Mouse (Mus musculus) forebrain, embryonic 16.5 days (tissue): ENCODE measurements around the gene Pcsk4. TPM values are rescaled to one million over a fixed set of nuclear protein-coding genes. Genes with fewer than 3 reads are reported as not detected.

Experiments used
- ATAC-seq: fragments of 200-750 bp; cut with Nextera tagmentation; 2 replicates; pipeline ENCODE4 v1.8.0; 2017; ENCODE audit warnings: mild to moderate bottlenecking, moderate library complexity
- H3K27ac ChIP-seq: fragments of 300-500 bp; sonication (generic); 2 replicates; pipeline ENCODE4 v1.5.1; 2014; ENCODE audit warnings: low read length, control low read depth
- H3K27me3 ChIP-seq: fragments of 300-500 bp; sonication (generic); replicated peaks from 2 replicates; pipeline ENCODE4 v1.6.1; 2014; ENCODE audit warnings: low read length; ENCODE audit not compliant: control insufficient read depth, insufficient read depth
- H3K36me3 ChIP-seq: fragments of 300-500 bp; sonication (generic); 2 replicates; pipeline ENCODE4 v1.6.1; 2014; ENCODE audit not compliant: control insufficient read depth, insufficient read depth
- H3K4me1 ChIP-seq: fragments of 300-500 bp; sonication (generic); replicated peaks from 2 replicates; pipeline ENCODE4 v1.6.1; 2014; ENCODE audit warnings: low read length; ENCODE audit not compliant: control insufficient read depth, insufficient read depth
- H3K4me2 ChIP-seq: fragments of 300-500 bp; sonication (generic); 2 replicates; pipeline ENCODE4 v1.6.1; 2014; ENCODE audit warnings: mild to moderate bottlenecking, low read length, control low read depth
- H3K4me3 ChIP-seq: fragments of 300-500 bp; sonication (generic); replicated peaks from 2 replicates; pipeline ENCODE4 v1.5.1; 2014; ENCODE audit warnings: mild to moderate bottlenecking, low read length, control low read depth
- H3K9ac ChIP-seq: fragments of 300-500 bp; sonication (generic); replicated peaks from 2 replicates; pipeline ENCODE4 v1.6.1; 2014; ENCODE audit warnings: low read depth, low read length, control low read depth
- H3K9me3 ChIP-seq: fragments of 300-500 bp; sonication (generic); 2 replicates; pipeline ENCODE4 v1.6.1; 2016; ENCODE audit warnings: low read length; ENCODE audit not compliant: control insufficient read depth
- WGBS: fragments of 180-500 bp; shearing (Covaris S2); extraction: QIAGEN DNeasy Blood & Tissue Kit; methylation state at CpG from one replicate; pipeline ENCODE4 v1.1.7; 2014; 5-methylcytosine and 5-hydroxymethylcytosine counted together
- polyA plus RNA-seq: library from polyadenylated mRNA; unstranded; fragments of >200 nt; fragmentation: Nextera tagmentation; extraction: Ambion mirVana; gene quantifications from 2 replicates; pipeline ENCODE4 v1.2.1, GENCODE M21; 2015

Gene Pcsk4
- polyA plus RNA-seq, 1 experiment from 2014 or later = 3.9 TPM

DNA sequence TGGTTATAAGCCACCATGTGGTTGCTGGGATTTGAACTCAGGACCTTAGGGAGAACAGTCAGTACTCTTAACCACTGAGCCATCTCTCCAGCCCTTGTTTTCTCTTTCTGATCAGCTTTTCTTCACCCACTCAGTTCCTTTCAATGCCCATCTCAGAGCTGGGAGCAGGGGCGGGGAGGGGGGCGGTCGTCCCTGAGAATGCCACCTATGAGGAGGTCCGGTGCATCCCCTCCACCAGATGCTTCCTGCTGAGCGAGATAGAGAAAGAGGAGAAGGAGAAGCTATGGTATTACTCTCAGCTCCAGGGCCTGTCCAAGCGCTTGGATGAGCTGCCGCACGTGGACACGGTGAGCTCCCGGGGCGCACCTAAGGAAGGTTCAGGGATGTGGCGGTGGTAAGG, 24.8 kb downstream of the Pcsk4 start:
- Histone ChIP-seq H3K9me3 (no peaks in the 10 kb centered on the region), H3K4me3 (no peak overlapping the region), H3K27me3 (no peaks in the 10 kb centered on the region), H3K36me3 (peaks cover 52% of the 10 kb centered on the region), H3K4me2 (peak overlapping the region; percentile 24; the same call in 1 of the 2 replicates), H3K9ac (no peak overlapping the region), H3K4me1 (peaks cover 53% of the 10 kb centered on the region), H3K27ac (no peak overlapping the region)
- 44% methylated on average over 12 of the region's 12 CpGs for WGBS
- no peak for ATAC-seq

DNA sequence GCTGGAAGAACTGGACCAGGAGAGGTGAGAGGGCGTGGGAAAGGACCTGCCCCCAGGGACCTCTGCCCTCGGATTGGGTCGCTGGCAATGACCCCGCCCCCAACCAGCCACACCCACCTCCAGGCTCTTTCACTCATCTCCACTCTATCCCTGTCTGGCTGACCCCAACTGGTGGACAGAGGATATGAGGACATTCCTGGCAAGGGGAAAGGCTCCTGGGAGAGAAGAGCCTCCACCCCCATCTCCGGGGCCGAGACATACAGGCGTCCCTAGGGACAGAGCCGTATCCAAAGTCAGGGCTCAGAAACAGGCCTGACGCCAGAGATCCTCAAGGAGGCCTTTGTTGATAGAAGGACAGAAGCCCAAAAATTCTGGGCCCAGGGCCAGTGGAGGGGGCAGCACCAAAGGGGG, 26.8 kb downstream of the Pcsk4 start:
- Histone ChIP-seq H3K27me3 (no peaks in the 10 kb centered on the region), H3K9ac (peak overlapping the region; percentile 89), H3K4me3 (peak overlapping the region; percentile 57), H3K36me3 (peaks cover 32% of the 10 kb centered on the region), H3K27ac (0 out of 2 replicates have a peak overlapping the region, but pooled peaks have one; percentile 10), H3K9me3 (no peaks in the 10 kb centered on the region), H3K4me1 (peaks cover 65% of the 10 kb centered on the region), H3K4me2 (peak overlapping the region; percentile 90)
- ATAC-seq = no peak
- whole genome bisulfite sequencing = 16% methylated on average over 9 of the region's 9 CpGs

DNA sequence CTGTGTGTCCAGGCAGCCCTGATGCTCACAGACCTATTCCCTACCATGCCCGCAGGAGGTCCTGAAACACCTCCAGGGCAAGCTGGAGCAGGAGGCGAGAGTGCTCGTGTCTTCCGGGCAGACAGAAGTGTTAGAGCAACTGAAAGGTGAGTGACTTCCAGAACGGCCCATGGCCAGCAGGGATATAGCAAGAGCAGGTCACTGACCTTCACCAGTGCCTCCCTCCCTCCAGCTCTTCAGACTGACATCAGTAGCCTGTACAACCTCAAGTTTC, 27.3 kb downstream of the Pcsk4 start:
- peak overlapping the region; percentile 94; the same call in 1 of the 2 replicates for H3K27ac ChIP-seq
- H3K36me3 ChIP-seq = peaks cover 28% of the 10 kb centered on the region
- no peak for ATAC-seq
- no peaks in the 10 kb centered on the region for H3K9me3 ChIP-seq
- no peaks in the 10 kb centered on the region for H3K27me3 ChIP-seq
- WGBS = 66% methylated on average over 5 of the region's 5 CpGs
- H3K9ac ChIP-seq = peak overlapping the region; percentile 89
- peaks cover 69% of the 10 kb centered on the region for H3K4me1 ChIP-seq
- peak overlapping the region; percentile 90 for H3K4me2 ChIP-seq
- H3K4me3 ChIP-seq = peak overlapping the region; percentile 57

DNA sequence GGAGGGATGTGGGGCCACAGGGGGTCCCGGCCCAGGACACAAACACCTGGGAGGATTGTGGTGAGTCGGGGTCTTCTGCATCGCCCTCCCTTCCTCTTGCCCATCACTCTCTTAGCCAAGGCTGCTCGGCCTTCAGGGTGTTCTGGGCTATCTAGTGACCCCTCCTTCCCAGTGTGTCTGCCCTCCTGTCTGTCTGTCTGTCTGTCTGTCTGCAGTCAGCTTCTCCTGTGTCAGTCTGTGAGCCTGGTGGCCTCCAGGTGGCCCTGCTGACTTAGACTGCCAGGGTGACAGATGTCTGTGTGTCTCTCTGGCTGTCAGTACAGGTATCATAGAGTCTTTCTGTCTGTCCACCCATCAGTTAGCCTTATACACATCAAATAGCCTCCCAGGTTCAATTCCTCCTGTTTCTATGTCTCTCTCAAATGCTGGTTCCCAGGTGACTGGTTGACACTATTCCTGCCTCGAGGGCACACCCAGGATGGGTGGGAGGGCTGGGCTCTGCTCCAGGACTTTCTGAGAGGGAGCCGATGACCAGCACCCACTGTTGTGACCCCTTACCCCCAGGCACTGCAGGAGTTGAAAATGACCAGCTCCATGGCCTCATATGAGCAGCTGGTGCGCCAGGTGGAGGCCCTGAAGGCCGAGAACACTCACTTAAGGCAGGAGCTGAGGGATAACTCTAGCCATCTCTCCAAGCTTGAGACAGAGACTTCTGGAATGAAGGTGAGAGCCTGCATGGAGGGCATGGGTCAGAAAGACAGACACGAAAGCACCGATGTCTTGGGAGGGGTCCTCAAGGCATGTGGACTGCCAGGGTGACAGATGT, 27.8 kb downstream of the Pcsk4 start:
- Histone ChIP-seq H3K9me3 (no peaks in the 10 kb centered on the region), H3K27ac (peak overlapping the region; percentile 94), H3K4me3 (peak overlapping the region; percentile 57), H3K36me3 (peaks cover 22% of the 10 kb centered on the region), H3K4me1 (peaks cover 72% of the 10 kb centered on the region), H3K9ac (peak overlapping the region; percentile 89), H3K4me2 (peak overlapping the region; percentile 90), H3K27me3 (no peaks in the 10 kb centered on the region)
- no peak for ATAC-seq
- 66% methylated on average over 10 of the region's 10 CpGs for WGBS

DNA sequence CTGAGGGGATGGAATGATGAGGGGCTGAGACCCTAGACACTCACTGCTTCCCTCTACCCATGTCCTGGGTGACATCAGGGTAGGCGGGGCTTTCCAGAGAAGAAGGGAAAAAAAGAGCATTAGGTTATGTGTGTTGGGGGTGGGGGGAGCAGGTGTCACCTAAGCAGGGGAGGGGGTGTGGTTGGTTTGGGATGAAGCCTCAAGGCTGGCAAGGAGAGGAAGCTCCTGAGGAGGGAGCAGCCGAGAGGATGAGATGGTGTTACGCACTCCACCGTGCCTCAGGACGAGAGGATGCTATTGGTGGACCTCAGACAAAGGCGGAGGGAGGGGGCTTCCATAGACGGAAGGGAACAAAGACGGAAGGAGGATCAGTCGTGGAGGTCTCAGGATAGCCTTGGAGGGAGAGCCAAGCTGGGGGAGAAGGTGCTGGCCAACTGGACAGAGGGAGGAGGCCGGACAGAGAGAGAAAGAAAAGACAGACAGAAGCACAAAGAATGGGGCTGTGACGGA, 28.6 kb downstream of the Pcsk4 start:
- Histone ChIP-seq H3K4me3 (peak overlapping the region; percentile 57), H3K36me3 (peaks cover 15% of the 10 kb centered on the region), H3K9me3 (no peaks in the 10 kb centered on the region), H3K9ac (peak overlapping the region; percentile 89), H3K27me3 (no peaks in the 10 kb centered on the region), H3K4me2 (peak overlapping the region; percentile 90), H3K27ac (peak overlapping the region; percentile 94), H3K4me1 (peaks cover 73% of the 10 kb centered on the region)
- ATAC-seq = peak; percentile 83
- 8% methylated on average over 11 of the region's 11 CpGs for WGBS

DNA sequence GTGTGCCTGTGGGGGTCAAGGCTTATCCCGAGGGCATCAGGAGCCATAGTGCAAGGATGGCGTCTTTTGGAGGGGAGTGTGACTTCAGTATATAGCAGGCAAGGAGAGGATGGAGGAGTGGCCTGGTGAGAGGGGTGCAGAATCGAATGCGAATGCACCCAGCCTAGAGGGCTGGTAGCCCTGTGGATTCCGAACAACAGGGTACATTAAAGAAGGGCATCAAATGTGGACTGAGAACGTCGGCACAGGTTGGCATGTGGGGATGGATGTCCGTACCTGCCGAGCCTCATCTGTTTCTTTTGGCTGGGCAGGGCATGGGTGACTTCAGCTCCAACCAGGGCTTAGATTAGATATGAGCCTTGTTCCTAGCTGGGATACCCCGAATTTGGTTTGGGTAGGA, 29.5 kb downstream of the Pcsk4 start:
- Histone ChIP-seq H3K27me3 (no peaks in the 10 kb centered on the region), H3K9ac (peak overlapping the region; percentile 89), H3K4me3 (peak overlapping the region; percentile 57), H3K9me3 (no peaks in the 10 kb centered on the region), H3K4me2 (peak overlapping the region; percentile 90), H3K36me3 (peaks cover 6% of the 10 kb centered on the region), H3K27ac (peak overlapping the region; percentile 94), H3K4me1 (peaks cover 72% of the 10 kb centered on the region)
- 40% methylated on average over 10 of the region's 10 CpGs for WGBS
- ATAC-seq = no peak

DNA sequence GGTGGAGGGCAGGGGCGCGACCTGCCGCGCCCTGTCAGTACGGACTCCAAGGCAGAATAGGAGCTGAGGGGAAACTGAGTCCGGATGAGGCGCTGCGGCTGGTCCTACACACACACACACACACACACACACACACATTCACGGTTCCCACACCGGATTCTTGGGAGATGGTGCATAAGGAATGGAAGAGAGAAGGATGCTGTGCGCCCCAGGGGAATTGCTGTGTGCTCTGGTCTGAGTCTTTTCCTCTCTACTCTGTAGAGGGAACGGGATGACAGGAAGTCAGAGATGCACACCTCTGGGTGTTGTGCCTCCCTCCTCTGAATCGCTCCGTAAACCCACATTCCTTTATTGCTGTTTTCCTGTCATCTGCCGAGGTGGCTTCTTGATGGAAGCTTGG, 30.0 kb downstream of the Pcsk4 start:
- Histone ChIP-seq H3K27me3 (no peaks in the 10 kb centered on the region), H3K4me2 (peak overlapping the region; percentile 90), H3K4me1 (peaks cover 72% of the 10 kb centered on the region), H3K9me3 (no peaks in the 10 kb centered on the region), H3K27ac (peak overlapping the region; percentile 94), H3K9ac (peak overlapping the region; percentile 89), H3K4me3 (peak overlapping the region; percentile 57), H3K36me3 (peaks cover 9% of the 10 kb centered on the region)
- 2% methylated on average over 15 of the region's 15 CpGs for WGBS
- no peak for ATAC-seq

DNA sequence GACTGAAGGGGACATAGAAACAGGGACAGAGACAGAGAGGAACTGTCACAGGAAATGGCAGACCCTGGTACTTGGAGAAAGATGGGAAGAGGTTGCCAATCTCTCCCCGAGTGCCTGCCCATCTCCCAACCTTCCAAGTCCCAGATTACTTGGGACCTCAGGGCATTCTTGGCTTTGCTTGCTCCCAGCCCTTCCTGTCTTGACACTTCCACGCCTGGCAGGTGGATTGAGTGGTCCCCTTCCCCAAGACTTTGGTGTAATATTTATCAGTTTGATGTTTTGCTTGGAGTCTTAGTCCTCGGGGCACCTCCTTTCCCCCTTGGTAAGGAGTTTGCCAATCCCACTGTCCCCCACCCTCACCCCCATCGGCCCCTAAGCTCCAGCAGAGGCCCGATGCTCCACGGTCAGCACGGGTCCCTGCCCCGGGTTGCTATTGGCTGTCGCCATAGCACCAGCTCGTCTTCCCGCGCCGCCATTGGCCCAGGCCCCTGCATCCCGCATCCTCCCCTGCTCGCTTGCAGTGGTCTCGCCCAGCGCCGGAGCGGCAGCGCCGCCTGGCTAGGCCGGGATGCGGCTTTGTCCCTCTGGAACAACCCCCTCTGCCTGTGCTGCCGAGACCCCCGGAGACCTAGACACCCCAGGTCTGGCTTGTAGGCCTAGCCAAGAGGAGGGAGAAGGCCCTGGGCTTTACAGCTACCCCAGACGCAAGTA, 30.6 kb downstream of the Pcsk4 start:
- H3K36me3 ChIP-seq = peaks cover 15% of the 10 kb centered on the region
- peak overlapping the region; percentile 57 for H3K4me3 ChIP-seq
- H3K9me3 ChIP-seq = no peaks in the 10 kb centered on the region
- H3K4me1 ChIP-seq = peaks cover 70% of the 10 kb centered on the region
- H3K9ac ChIP-seq = peak overlapping the region; percentile 89
- H3K27ac ChIP-seq = peak overlapping the region; percentile 94
- 2% methylated on average over 26 of the region's 26 CpGs for WGBS
- ATAC-seq = peak; percentile 77
- no peaks in the 10 kb centered on the region for H3K27me3 ChIP-seq
- peak overlapping the region; percentile 90 for H3K4me2 ChIP-seq

DNA sequence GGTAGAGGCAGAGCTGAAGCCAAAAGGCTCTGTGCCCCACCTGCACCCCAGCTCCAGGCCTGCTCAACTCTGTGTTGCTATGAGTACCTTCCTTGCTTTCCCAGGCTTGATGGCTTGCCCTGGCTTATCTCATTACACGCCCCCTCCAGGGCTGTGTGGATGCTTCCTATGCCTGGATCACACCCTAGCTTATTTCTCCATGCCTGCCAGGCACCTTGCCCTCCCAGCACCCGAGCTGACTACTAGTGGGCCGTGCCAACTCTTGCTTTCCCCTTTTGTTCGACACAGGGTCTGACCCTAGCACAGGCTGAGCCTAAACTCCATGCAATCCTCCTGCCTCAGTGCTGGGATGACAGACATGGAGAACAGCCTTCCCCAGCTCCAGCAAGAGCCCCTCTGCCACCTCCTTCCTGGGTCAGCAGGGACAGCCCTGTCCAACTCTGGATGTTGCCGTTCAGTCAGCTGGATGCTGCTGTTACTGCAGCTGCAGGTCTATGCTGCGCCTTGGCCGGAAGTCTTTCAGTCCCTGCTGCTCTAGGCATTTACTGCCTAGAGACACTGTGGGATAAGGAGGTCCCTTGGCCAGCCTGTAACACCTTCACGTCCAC, 31.7 kb downstream of the Pcsk4 start:
- Histone ChIP-seq H3K36me3 (peaks cover 14% of the 10 kb centered on the region), H3K9me3 (no peaks in the 10 kb centered on the region), H3K4me1 (peaks cover 68% of the 10 kb centered on the region), H3K9ac (peak overlapping the region; percentile 30), H3K4me2 (peak overlapping the region; percentile 24; the same call in 1 of the 2 replicates), H3K4me3 (no peak overlapping the region), H3K27ac (no peak overlapping the region), H3K27me3 (no peaks in the 10 kb centered on the region)
- ATAC-seq = no peak
- 74% methylated on average over 8 of the region's 8 CpGs for WGBS
